Mouse (Mus musculus) thymus, adult 18-20 months (tissue): ENCODE measurements around the gene Otogl.
"Not testable (repeated sequence)": the region's sequence is repeated elsewhere in the genome, so short reads cannot be mapped to it uniquely, and the experiment has no call there.

Experiments used
- DNase-seq, 2 experiments: peaks; one replicate each; pipeline ENCODE4 v3.0.0; 2022; ENCODE audit warnings: mixed read lengths in 2 of 2

The Otogl gene

DNA sequence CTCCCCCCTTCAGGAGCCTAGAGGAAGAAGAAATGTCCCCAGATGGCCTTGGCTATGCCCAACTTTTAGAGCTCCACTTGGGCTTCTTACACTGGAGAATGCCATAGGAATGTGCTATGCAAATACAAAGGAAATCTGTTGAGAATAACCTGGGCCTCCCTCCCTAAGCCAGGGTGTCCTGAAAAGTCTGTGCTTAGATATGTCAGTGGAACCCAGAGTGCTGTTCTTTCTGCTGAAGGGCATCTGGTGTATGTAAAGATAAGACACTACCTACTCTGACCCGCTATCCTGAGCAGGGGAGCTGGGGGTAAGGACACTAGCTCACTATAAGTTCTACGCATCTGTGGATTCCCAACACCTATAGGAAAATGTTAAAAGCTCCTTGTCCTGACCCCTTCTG, 106.7 kb downstream of the Otogl start:
- DNase-seq = no peak

DNA sequence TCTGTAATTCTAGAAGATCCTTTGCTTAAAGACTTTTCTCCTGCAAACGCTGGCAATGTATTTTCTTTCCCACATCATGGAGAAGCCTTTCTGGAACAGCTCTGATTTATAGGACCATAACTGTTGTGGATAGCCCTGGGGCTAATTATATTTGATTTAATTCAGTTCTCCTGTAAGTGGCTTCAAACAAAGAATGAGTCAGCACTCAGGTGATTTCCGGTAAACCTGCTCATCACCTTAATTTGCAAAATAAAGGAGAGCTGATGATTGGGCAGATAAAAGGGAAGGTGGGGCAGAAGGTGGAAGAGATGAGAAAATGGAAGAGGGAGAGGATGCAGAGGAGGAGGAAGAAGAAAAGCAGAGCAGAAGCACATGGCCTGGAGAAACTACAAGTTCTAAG, 107.6 kb downstream of the Otogl start:
- DNase-seq = not testable (repeated sequence)

DNA sequence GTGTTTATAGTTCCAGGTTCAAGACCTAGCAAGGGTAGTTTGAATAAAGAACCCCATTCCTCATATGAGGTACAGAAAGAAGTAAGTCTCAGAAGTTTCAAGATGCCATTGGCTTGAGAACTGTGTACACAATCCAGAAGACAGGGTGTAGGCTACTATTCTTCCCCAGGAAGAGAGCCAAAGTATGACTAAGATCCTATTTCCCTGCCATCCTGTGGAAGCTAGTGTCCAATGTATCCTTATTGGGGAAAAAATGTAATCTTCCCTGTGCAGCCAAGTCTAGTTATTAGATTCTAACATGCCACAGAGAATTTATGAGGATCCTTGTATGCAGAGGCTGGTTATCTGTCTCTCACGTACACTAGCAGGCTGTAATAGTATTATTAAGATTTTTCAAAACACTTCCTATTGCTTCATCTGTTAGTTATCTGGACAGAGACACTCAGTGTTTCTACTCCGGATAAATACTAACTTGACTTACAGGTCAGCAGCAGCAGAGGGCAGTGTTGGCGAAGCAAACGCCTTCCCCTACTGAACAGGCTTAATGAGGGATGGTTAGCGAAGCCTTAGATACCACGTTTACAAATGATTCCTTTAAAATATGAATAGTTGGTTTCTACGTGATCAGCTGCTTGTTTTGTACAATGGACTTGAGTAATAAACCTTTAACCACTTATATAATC, 112.1 kb downstream of the Otogl start:
- DNase-seq = peak; percentile 2 to 5

DNA sequence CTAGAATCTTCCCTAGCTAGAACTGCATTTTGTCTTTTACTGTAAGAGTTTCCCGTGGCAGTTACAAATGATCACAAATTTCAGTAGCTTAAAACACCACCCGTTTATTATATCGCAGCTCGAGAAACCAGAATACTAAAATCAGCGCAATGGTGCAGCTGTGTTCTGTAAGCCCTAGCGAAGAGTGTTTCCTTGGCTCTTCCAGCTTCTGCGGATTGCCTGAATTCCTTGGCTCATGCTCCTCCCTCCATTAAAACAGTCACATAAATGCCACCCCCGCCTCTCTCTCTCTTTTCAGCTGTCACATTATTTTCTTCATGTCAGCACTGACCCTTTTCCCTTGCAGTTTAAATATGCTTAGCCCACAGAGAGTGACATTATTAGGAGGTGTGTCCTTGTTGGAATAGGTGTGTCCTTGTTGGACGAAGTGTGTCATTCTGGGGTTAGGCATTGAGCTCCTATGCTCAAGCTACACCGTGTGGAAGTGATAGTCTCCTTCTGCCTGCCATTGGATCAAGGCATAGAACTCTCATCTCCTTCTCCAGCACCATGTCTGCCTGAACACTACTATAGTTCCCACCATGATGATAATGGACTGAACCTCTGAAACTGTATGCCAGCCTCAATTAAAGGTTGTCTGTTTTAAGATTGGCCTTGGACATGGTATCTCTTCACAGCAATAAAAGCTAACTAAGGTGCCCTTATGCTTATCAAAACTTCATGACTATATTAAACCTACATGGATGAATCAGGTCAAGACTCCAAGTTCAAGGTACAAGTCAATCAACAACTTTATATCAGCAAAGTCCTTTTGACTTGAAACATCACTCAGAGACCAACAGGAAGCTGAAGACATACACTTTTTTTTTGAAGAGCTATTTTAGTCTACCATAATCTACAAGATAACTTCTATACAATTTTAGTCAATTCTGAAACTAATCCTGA, 116.8 kb downstream of the Otogl start:
- no peak for DNase-seq

DNA sequence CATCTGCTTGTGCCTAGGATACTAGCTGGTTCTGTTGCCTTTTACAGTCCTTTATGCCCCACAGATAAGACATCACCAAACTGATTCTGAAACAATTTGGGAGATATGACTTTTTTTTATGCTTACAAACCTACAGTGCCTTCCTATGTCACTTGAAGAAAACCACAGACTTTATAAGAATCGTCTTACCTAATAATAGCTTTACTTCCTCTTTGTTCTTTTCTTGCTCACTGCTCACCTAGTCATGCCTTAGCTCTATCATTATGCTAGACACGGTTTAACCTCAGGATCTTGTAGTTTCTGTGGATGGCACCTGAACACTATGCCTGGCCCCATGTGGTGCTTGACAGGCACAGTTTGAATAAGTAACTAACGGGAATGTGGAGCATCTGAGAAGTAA, 119.4 kb downstream of the Otogl start:
- no peak for DNase-seq

DNA sequence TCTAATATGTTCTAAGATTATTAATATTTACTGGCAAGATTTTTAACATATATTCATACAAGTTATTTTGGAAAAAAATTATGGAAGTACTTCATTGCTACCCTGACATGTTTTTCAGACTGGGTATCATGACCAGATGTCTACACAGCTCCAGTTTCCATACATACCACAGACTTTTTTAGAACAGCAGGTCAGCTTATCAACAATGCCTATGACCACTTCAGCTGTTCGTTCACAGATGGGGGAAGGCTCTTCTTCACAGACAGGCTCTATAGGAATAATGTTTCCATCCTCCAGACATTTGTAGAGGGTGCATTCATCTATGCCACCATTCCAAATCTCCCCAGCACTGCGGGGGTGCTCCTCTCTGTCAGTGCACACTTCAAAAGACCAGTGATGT, 132.4 kb downstream of the Otogl start:
- no peak for DNase-seq

DNA sequence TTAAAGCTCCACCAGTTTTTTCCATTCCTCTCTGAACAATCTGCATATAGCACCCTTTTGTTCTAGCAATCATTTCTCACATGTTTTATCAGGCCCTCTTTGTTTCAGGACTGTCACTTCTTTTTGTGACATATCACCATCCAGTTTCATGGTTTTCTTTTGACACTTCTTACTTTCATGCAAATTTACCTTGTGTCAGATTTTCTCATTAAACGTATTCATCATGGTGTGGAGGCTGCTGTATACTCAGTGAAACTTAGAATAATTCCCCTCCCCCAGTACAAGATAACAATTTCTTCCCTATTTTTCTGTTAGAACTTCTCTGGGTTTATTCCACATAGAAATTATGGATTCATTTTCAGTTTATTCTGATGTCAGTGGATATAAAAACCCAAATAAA, 152.3 kb downstream of the Otogl start:
- DNase-seq = no peak

DNA sequence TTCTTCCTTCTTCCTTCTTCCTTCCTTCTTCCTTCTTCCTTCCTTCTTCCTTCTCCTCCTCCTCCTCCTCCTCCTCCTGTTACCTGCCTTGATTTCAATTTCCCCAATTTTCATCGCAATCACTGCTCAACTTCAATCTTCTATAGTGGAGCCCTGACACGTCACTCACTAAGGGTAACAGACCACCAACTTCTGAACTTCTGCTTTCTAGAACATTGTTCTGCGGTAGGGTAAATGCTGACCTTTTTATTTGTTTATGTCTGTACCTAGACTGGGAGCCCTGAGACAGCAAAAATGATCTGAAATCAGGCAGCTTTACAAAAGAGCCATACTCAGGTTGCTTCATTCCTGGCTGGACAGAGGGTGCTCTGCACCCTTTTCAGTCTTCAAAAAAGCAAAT, 158.5 kb downstream of the Otogl start:
- DNase-seq = no peak

DNA sequence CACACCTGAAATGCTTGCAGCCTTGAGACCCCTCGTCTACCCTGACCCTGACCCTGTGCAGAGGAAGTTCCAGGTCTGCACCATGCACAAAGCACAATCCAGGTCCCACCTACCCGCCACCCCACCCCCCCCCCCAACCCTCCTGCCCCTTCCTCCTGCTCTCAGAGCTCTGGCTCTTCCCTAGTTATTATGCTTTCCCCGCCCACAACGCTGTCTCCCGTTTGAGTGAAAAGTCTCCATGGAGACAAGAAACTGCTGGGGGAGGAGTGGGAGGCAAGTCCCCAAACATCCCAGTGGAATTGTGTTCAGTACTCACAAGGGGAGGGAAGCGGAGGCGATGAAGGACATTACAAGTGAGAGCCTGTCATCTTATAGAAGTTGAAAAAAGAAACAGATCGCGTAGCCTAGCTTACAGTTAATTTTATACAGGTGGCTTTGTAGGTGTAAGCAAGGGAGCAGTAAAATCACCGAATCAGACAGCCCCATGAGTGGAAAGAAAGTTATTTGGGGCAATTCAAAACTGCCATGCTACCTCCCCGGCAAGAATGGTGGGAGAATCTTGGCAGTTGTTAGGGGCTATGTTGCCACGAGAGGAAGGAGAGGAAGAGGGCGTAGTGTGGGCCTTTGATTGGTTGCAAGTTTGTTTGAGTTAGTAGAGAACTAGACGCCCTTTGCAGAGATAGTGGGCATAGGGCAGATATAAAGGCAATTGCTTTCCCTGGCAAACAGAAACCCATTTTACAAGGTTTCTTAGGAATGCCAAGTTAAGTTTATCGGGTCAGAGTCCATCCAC, 159.4 kb downstream of the Otogl start:
- no peak for DNase-seq

DNA sequence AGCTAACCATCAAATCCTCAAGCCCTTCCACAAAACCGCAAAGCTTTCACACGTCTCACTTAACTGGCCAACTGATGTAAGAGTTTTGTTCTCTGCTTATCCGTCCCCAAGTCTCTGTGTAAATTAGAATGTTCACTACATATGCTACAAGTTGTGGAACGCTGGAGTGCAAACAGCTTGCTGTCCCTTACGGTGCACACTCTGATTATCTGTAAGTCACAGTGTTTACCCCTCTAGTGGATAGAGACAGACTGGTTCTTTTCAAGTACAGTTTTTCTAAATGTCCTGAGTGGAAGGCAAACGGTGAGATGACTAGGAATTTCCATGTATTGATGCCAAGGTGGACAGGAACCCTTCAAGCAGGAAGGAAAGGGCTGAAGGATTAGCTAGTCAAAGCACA, 160.0 kb downstream of the Otogl start:
- no peak for DNase-seq

DNA sequence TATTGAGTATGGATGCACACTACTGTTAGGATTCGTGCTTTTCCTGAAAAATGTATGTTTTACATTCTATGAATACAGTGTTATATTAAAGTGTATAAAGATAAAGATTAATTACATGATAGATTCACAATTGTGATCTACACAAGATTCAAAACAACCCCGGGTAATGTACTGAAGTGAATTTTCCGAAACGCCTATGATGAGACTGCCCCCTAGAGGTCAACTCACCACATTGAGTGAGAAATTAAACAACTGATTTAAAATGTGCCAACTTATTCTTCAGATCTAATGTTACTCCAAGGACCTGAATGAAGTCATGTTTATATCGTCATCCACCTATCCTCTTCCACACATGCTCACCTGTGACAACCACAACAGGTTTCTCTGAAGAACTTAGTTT, 164.4 kb downstream of the Otogl start:
- no peak for DNase-seq

DNA sequence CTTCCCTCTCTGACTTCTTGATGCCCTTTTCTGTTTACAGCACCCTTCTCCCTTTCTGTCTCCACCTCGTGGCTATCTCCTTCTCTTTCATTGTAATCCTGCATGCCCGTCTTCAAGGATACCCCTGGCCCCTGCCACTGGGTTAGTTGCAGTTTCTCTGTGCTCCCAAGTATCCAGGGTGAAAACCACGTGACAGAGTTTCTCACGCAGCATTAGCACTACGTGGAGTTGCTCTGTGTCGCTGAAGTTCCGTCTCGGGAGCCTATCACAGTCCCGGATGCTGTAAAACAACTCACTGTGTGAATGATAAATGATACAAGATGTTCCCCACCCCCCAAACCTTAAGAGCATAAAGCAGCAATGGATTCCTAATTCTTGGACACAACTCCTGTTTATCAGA, 165.2 kb downstream of the Otogl start:
- no peak for DNase-seq

DNA sequence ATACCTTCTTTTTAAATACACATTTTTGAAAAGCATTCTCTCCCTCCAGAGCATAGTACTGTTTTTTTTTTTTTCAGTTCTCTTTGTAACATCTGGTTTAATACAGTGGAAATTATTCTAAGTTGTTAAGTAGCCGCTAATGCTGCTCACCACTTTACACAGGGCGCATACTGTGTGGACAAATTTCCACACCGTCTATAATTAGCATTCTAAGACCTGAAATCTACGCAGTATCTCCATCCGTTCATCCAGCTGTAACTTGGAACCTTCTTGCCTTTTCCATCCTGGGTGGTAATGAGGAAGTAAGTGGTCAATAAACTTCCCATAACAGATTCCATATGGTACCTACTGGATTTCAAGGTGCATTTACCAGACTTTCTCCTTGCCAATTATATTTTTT, 172.1 kb downstream of the Otogl start:
- DNase-seq = no peak

DNA sequence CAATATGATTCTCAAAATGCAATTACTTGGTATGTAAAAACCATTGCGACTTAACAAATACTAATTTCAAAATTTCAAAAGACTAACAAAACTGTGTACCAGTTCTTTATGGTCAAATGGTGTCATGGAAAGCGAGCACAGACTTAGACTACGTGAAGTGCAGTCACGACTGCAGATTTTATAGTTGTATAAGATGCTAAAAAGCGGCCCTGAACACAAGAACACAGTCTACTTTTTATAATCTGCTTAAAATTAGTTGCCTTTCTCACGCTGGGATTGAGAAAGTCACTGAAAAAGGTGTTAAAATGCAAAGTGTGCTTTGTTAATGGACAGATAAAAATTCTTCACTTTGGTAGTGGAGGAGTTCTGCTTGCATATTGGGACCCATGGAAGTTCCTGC, 174.2 kb downstream of the Otogl start:
- no peak for DNase-seq

DNA sequence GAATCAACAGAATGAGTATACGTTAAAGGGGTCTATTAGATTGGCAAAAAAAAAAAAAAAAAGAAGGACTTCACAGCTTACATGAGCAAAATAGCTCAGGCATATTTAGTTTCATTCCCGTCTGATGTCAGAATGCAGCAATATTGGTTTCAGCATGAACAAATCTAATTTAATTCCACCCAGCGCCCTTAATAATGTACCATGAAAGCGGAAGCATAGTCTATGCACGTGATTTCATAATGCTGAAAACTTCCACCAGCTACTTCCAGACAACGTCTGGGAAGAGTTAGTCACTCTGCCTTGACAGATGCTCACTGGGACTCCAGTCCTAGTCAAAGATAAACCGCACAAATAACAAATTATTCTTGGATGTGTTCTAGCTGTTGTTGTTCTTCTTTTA, 176.5 kb downstream of the Otogl start:
- no peak for DNase-seq

DNA sequence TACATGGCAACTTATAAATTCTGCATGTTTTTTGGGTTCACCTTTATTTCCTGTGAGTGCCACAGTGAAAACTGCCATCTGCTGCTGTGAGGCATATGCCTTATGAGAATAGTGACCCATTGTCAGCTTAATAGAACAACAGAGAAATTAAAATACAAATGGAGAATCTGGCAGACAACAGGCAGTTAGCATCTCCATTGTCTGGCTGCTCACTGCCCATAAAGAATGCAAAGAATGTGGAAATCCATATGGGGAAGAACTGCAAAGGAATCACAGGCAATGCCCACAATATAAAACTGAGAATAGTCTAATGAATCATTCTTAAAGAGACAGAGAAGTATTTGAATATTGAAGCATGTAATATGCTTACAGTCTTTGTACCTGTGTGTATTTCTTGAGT, 177.6 kb downstream of the Otogl start:
- DNase-seq = no peak

DNA sequence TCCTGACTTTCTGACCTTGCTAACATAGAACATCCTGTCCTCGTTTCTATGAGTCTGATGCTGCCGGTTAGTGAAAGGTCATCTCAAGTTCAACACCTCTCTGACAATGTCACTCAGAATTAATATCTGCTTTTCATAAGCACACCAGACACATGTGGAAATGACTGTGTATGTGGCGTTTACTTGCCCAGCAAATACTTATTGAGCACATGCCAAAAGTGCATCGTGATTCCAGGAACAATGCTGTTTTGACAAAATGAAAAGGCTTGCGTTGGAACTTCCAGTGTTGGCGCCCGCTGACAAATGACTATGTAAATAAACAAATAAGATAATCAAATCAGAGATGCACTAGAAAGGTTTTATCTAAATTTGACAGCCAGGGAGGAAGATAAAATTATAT, 186.3 kb downstream of the Otogl start:
- no peak for DNase-seq

DNA sequence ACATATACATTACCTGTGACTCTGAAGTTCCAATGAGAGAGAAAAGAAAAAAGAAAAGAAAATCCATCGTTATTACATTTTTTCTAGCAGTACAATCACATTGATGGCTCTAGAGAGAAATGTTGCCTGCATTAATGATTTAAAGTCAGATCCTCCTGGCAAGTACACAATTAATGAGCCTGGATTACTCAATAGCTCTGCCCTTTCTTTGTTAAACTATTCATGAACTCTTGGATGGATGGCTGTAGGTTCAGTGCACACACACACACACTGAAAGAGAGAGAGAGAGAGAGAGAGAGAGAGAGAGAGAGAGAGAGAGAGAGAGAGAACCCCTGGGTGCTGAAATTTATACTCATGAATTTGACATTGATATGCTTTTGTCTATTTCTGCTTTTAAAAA, 192.1 kb downstream of the Otogl start, which contains the start of gene Ptprq:
Ptprq (minus strand) TSS at position 246 of the 400 bp plus-strand sequence.
- DNase-seq = no peak
